Mouse (Mus musculus) heart, embryonic 16.5 days (tissue): ENCODE measurements around the gene Apol9a. TPM values are rescaled to one million over a fixed set of nuclear protein-coding genes. Genes with fewer than 3 reads are reported as not detected.
"Not testable (repeated sequence)": the region's sequence is repeated elsewhere in the genome, so short reads cannot be mapped to it uniquely, and the experiment has no call there.

ENCODE experiments used
- ATAC-seq: fragments of 200-750 bp; cut with Nextera tagmentation; replicated peaks from 2 replicates; pipeline ENCODE4 v1.8.0; 2017; ENCODE audit warnings: moderate number of reproducible peaks; ENCODE audit not compliant: insufficient read depth, low FRiP score; ENCODE audit errors: extremely low read depth
- H3K27ac ChIP-seq: fragments of 300-500 bp; sonication (generic); 2 replicates; pipeline ENCODE4 v1.5.1; 2014; ENCODE audit warnings: mild to moderate bottlenecking, low read length, control low read depth, moderate library complexity
- H3K27me3 ChIP-seq: fragments of 300-500 bp; sonication (generic); 2 replicates; pipeline ENCODE4 v1.6.1; 2014; ENCODE audit warnings: low read length, mixed read lengths; ENCODE audit not compliant: control insufficient read depth, insufficient read depth
- H3K36me3 ChIP-seq: fragments of 300-500 bp; sonication (generic); 2 replicates; pipeline ENCODE4 v1.6.1; 2014; ENCODE audit not compliant: control insufficient read depth, insufficient read depth
- H3K4me1 ChIP-seq: fragments of 300-500 bp; sonication (generic); 2 replicates; pipeline ENCODE4 v1.6.1; 2014; ENCODE audit warnings: low read length, mixed read lengths; ENCODE audit not compliant: control insufficient read depth, insufficient read depth
- H3K4me2 ChIP-seq: fragments of 300-500 bp; sonication (generic); 2 replicates; pipeline ENCODE4 v1.6.1; 2014; ENCODE audit warnings: low read depth, mild to moderate bottlenecking, control low read depth, low read length
- H3K4me3 ChIP-seq: fragments of 300-500 bp; sonication (generic); 2 replicates; pipeline ENCODE4 v1.5.1; 2014; ENCODE audit warnings: mild to moderate bottlenecking, control low read depth, low read length
- H3K9ac ChIP-seq: fragments of 300-500 bp; sonication (generic); 2 replicates; pipeline ENCODE4 v1.6.1; 2014; ENCODE audit warnings: low read length, control low read depth
- H3K9me3 ChIP-seq: fragments of 300-500 bp; sonication (generic); replicated peaks from 2 replicates; pipeline ENCODE4 v1.6.1; 2016; ENCODE audit warnings: low read length; ENCODE audit not compliant: control insufficient read depth
- WGBS: fragments of 180-500 bp; shearing (Covaris S2); extraction: QIAGEN DNeasy Blood & Tissue Kit; methylation state at CpG from one replicate; pipeline ENCODE4 v1.1.7; 2014; 5-methylcytosine and 5-hydroxymethylcytosine counted together
- polyA plus RNA-seq: library from polyadenylated mRNA; unstranded; fragments of >200 nt; fragmentation: Nextera tagmentation; extraction: Ambion mirVana; gene quantifications from 2 replicates; pipeline ENCODE4 v1.2.1, GENCODE M21; 2015

Apol9a gene
- polyA plus RNA-seq: 0.60 and 0.64 TPM in 2 replicates

GRCm38 (mm10) chr15:77411035-77411434 is at the start of gene Apol9a:
TSS of gene Apol9a (minus strand) at chr15:77411135.
- H3K27me3 ChIP-seq, H3K4me2 ChIP-seq, H3K4me3 ChIP-seq, H3K27ac ChIP-seq, H3K9me3 ChIP-seq, ATAC-seq, H3K4me1 ChIP-seq, H3K36me3 ChIP-seq, H3K9ac ChIP-seq: not testable (repeated sequence)
- WGBS: no CpG with 5 or more reads among the region's 4 CpGs

GRCm38 (mm10) chr15:77449927-77450326 is 39.0 kb upstream of the Apol9a start:
- WGBS: 44% methylated on average over 10 of the region's 10 CpGs
- not testable (repeated sequence) for H3K9ac ChIP-seq, ATAC-seq, H3K4me3 ChIP-seq, H3K27ac ChIP-seq, H3K27me3 ChIP-seq, H3K9me3 ChIP-seq, H3K4me2 ChIP-seq, H3K4me1 ChIP-seq, H3K36me3 ChIP-seq

- not testable (repeated sequence) for H3K4me2 ChIP-seq, H3K4me1 ChIP-seq, ATAC-seq, H3K27me3 ChIP-seq, H3K9me3 ChIP-seq, H3K36me3 ChIP-seq, H3K27ac ChIP-seq, H3K4me3 ChIP-seq, H3K9ac ChIP-seq
- 81% methylated on average over 2 of the region's 2 CpGs for WGBS
Observed at GRCm38 (mm10) chr15:77447392-77447791, 36.5 kb upstream of the Apol9a start, which contains the start of gene Apol7b. TSS of gene Apol7b (minus strand) at chr15:77447492.

- 43% methylated on average over 1 of the region's 1 CpGs for WGBS
- H3K4me2 ChIP-seq, ATAC-seq, H3K4me1 ChIP-seq, H3K4me3 ChIP-seq, H3K9ac ChIP-seq, H3K9me3 ChIP-seq, H3K36me3 ChIP-seq, H3K27me3 ChIP-seq, H3K27ac ChIP-seq: not testable (repeated sequence)
Observed at GRCm38 (mm10) chr15:77445668-77446067, 34.7 kb upstream of the Apol9a start.

GRCm38 (mm10) chr15:77444746-77445145 is 33.8 kb upstream of the Apol9a start:
- H3K27me3 ChIP-seq, H3K4me3 ChIP-seq, H3K9me3 ChIP-seq, H3K27ac ChIP-seq, H3K4me1 ChIP-seq, ATAC-seq, H3K9ac ChIP-seq, H3K4me2 ChIP-seq, H3K36me3 ChIP-seq: not testable (repeated sequence)
- 71% methylated on average over 7 of the region's 8 CpGs for WGBS

- not testable (repeated sequence) for H3K4me2 ChIP-seq, H3K27ac ChIP-seq, H3K9me3 ChIP-seq, H3K4me3 ChIP-seq, H3K4me1 ChIP-seq, H3K9ac ChIP-seq, ATAC-seq, H3K27me3 ChIP-seq, H3K36me3 ChIP-seq
- 37% methylated on average over 9 of the region's 10 CpGs for WGBS
Observed at GRCm38 (mm10) chr15:77428690-77429448, 17.9 kb upstream of the Apol9a start.

GRCm38 (mm10) chr15:77422925-77423324 is 12.0 kb upstream of the Apol9a start:
- H3K27ac ChIP-seq, H3K4me1 ChIP-seq, H3K9ac ChIP-seq, H3K27me3 ChIP-seq, H3K36me3 ChIP-seq, H3K4me3 ChIP-seq, H3K9me3 ChIP-seq, H3K4me2 ChIP-seq, ATAC-seq: not testable (repeated sequence)
- WGBS: 55% methylated on average over 3 of the region's 7 CpGs

- H3K4me1 ChIP-seq, H3K4me3 ChIP-seq, H3K36me3 ChIP-seq, ATAC-seq, H3K9me3 ChIP-seq, H3K27me3 ChIP-seq, H3K4me2 ChIP-seq, H3K27ac ChIP-seq, H3K9ac ChIP-seq: not testable (repeated sequence)
- no CpG with 5 or more reads among the region's 3 CpGs for WGBS
Observed at GRCm38 (mm10) chr15:77419657-77420056, 8.7 kb upstream of the Apol9a start.

- 22% methylated on average over 2 of the region's 10 CpGs for WGBS
- not testable (repeated sequence) for H3K9ac ChIP-seq, ATAC-seq, H3K4me1 ChIP-seq, H3K27me3 ChIP-seq, H3K27ac ChIP-seq, H3K9me3 ChIP-seq, H3K4me2 ChIP-seq, H3K4me3 ChIP-seq, H3K36me3 ChIP-seq
Observed at GRCm38 (mm10) chr15:77416655-77417333, 5.9 kb upstream of the Apol9a start.
